Mouse (Mus musculus): Measurements from ENCODE around the gene Ngef.

The Ngef gene

DNA sequence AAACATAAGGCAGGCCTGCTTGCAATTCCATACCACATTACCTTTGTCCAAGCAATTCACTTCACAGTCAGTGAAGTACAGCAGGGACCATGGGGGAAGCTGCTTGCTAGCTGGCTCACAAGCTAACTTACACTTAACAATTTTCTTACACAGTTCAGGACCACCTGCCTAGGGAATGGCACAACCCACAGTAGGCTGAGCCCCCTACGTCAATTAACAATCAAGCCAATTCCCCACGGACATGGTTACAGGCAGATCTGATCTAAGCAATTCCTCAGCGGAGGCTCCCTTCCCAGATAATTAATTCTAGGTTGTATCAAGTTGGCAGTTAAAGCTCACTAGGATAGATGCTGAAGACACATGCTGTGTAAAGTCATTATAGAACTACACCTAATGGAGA lies 10.7 kb downstream of the Ngef start:
- no peak for DNase-seq

DNA sequence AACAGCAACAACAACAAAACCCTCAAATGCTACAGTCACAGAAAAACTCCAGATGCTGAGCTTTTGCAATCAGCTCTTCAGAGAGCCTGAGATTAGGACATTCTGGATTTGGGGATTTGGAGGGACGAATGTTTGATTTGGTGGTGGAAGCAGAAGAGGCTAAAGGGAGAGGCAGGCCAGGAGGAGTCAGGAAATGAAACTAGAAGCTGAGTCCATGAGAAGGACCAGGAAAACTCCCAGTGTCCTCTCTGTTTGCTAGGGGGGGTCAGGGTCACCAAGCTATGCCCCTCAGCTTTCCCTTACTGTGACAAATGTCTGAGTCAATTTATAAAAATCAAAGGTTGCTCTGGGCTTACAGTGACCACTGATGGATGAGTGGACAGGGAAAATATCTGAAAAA lies 20.1 kb downstream of the Ngef start:
- DNase-seq, result no peak

DNA sequence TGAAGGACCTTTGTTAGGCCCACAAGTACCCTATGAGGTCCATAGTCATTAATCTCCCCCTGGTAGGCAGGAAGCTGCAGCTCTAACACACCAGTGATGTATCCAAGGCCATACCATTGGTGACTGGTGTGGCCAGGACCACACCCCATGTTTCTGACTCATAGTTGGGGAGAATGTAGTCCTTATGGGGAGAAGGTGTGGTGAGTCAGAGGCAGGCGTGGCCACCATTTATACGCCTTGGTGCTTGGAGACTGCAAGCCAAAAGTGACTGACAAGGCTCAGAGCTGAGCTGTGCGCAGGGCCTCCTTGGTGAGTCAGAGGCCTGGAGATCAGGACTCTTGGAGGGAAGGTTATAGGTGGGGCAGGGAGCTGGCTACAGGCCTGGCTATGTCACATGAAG lies 22.7 kb downstream of the Ngef start:
- DNase-seq, result no peak

DNA sequence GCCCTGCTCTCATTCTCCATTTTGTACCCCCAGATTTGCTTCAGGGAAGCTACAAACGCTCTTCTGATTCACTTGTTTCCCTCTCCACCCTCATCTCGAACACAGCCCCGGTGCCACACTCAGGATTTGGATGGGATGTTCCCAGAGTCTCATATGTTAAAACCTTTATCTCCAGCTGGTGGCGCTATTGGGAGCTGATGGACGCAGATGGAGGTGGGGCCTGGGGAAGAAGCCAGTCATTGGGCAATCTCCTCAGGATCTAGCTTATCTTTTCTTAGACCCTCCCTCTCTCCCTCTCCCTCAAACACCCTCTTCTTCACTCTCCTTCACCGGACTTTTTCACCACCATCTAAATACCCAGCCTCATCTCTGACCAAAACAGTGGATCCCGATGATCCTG lies 32.1 kb downstream of the Ngef start:
- DNase-seq, result peak; percentile 59 to 65

DNA sequence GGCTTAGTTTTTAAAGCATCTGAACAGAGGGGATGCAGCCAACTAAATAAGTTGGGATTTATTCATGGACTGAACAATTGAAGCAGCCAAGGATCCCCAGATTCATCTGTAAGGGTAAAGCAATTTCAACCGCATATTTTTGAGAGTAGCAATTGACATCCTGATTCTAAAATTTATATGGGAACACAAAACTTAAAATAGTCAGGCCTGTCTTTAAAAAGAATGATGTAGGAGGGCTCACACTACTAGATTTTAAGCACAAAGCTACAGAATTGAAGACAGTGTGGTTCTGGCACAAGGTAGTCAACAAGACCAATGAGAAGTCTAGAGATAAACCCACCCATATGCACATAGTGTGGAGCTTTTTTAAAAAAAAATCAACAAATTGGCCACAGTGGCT lies 36.7 kb downstream of the Ngef start:
- no peak for DNase-seq

DNA sequence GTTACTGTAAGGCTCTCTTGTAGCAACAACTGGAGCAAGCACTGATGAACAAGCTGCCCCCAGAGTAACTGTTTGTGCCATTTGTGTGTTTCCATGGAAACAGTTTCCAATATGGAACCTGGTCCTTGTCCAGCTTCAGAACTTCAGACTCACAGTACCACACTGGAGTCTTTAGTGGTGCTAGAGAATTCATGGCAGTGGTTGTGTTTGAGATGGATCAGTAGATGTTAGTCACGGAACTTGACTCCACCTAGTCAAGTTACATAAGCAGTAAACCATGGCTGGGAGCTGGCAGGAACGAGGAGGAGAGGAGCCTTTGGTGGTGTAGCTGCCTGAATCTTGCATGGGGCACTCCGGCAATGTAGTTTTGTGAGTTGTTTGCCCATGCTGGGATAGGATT lies 39.6 kb downstream of the Ngef start:
- no peak for DNase-seq

DNA sequence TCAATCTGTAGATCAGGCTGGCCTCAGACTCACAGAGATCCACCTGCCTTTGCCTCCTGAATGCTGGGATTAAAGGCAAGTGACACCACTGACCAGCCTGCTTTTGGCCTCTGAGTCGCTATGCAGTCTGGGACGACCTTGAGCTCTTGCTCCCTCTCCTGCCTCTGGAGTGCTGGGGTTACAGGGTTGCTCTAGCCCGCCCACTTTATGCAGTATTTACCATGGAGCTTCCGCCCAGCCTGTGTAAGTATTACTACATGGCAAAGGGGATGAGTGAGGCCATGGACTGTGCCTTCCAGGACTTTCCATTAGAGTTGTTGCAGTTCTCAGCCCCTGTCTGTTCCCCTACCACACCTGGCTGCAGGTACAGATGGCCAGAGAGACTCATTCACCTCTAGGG lies 41.3 kb downstream of the Ngef start:
- no peak for DNase-seq

DNA sequence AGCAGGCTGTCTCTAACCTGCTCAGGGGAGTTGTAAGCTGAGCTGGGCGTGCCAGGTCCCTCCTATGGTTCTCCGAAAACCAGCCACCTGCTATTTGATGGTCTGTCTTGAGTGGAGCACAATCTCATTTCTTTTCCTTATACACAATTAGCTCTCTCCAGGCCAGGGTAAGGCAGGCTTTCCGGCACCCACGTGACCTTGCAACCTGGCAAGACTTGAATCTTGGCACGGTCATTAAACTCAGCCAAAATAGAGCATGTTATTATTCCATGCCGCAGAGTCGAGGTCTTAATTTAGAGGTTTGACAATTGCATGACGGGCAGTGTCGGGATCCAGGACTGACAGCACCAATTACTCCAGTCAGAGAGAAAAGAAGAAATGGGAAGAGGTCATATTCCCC lies 46.5 kb downstream of the Ngef start:
- DNase-seq, result peak; percentile 41 to 53

DNA sequence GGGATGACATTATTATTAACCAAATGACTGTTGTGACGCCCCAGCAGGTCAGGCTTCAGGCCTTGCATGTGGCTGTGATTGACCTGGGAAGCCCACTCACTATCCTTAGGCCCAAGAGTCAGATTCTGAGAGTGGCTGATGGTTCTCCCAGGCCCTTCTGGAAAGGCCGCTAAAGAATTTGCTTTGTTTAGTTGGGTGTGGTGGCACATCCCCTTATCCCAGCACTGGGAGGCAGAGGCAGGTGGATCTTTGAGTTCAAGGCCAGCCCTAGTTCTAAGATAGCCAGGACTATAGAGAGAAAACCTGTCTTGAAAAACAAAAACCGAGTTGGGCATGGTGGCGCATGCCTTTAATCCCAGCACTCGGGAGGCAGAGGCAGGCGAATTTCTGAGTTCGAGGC lies 48.6 kb downstream of the Ngef start:
- DNase-seq, result no peak

DNA sequence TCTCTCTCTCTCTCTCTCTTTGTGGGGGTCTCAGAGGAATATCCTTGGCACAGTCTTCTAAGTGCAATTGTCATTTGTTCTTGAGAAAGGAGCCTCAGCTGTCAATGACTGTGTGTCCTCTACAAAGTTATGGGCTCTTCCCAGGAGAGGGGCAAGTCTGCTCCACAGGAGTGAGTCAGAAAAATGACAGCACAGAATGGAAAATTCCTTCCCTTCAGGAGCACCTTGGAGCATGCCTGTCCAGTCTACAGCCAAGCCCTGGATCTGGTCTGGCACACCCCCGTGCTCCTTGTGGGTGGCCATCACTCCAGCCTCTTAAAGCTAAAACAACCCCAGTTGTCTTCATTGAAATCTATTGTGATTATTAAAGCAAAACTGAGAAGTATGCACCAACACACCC lies 52.1 kb downstream of the Ngef start:
- peak in 1 of 2 experiments; percentile 21 for DNase-seq

DNA sequence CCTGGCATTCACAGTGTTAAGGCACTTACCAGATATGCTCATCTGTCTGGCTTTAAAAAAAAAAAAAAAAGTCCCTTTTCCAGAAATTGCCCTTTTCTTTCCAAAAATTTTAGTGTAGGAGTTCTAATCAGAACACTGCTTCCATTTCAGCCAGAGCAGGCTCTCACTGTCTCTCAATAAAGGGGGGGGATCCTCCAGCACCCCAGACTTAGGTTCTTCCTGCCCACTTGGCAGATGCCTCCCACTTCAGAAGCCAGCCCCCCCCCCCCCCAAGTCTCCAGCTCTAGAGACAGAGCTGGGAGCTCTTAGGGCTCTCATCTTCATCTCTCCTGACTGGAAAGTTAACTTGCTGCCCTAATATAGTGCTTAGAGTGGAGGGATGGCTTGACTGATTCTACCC lies 53.2 kb downstream of the Ngef start:
- DNase-seq, result no peak

DNA sequence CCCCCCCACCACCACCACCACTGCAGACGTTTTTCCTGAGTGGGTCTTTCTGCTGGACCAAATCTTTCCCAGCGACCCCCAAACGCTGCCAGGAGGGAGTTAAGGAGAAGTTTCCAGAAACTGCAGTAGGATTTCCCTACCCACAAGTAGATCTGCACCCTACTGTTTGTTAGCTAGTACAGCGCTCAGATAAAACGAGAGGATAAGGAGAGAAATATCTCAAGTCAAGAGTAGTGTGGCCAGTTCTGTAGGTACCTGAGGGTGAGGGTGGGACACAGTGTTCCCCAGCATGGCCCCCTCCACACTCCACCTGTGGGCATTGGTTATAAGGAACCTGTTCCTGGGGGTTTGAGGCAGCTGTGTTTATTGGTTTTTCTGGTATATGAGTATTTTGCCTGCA lies 62.8 kb downstream of the Ngef start:
- DNase-seq, result no peak

DNA sequence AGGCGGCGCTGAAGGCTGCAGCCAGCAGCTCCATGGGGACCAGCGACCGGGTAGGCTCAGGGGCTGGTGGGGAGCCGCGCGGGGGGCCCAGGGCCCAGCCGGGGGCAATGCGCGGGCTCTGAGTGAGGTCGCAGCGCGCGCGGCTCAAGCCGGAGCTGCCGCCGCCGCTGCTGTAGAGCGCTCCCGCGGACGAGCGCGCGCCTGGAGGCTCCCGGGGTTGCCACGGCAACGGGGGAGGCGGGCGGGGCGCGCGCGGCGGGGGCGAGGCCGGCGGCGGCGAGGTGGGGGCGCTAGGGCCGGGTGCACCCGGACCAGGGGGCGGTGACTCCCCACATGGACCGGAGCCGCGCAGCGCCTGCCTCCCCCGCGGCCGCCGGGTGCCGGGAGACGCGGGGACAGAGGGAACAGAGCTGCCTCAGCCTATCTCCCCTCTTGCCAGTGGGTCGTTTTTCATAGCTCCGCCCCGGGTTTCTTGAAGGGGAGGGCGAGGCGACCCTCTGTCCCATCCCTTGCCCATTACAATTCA lies 63.4 kb downstream of the Ngef start:
- peak; percentile 56 to 75 for DNase-seq

DNA sequence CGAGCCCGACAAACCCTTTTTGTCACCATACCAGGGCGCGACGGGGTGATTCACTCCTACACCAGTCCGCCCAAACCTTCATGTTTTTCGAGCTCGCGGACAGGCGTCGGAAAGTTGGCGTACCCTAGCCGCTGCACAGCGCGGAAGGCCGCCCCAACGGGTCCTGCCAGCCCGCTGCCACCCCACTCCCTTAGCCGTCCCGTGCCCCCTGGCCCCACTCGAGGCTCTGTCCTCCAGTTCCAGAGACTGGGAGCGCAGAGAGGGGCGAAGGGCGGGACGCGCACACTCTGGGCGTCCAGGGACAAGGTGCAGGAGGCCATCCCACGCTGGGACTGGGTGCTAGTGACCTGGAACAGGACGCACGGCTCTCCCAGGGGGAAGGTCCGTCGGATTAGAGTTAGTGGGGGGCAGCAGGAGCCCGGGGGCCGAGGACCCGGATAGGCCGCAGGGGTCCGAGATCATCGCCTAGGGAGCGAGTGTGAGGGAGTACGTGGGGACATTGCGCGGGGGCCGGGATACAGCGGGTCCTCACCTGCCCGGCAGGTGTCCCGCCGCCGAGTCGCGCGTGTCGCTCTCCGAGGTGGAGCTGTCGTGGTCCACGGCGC lies 64.0 kb downstream of the Ngef start, which contains the start of gene Neu2:
Gene Neu2 (plus strand): TSS at position 329 of the 605 bp plus-strand sequence.
- DNase-seq, result peak; percentile 58 to 70

DNA sequence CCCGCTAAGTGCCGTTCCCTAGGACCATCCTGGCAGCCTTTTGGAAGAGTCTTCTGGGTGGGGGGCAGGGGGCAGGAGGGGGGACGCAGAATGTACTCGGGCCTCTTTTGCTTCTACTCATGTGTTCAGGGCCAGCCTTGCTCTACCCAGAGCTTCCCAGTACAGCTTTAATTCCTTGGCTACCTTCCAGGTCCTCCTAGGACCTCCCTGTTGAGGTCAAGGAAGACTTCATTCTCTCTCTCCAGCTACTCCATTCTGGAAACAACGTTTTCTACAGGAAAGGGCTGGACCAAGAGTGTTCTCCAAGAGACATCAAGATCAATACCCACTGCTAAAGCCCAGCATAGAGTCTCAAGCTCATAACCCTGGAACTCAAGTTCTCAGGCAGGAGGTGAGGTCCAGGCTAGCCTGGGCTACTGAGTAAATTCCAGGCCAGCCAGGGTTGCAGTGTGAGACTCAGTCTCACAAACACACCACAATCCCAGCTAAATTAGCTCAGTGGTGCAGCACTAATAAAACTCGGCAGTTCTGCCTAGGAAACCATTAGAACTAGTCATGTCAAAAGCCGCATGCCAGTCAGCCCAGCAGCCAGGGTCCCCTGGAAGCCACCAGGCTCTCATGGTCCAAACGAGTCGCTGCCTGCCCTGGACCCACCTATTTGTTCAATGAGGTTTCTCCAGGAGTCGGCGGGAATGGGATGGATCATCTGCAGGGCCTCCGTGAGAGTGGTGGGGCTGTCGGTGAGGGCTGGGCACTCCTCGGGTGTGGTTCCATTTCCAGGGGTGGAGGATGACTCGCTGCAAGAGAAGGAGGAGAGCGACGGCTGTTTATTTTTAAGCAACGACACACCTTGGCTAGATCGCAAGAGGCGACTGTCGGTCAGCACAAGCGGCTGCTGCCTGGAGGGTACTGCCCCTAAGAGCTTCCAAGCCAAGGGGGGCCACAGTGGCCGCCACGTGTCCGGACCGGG lies 64.8 kb downstream of the Ngef start:
- peak; percentile 7 to 28 for DNase-seq

DNA sequence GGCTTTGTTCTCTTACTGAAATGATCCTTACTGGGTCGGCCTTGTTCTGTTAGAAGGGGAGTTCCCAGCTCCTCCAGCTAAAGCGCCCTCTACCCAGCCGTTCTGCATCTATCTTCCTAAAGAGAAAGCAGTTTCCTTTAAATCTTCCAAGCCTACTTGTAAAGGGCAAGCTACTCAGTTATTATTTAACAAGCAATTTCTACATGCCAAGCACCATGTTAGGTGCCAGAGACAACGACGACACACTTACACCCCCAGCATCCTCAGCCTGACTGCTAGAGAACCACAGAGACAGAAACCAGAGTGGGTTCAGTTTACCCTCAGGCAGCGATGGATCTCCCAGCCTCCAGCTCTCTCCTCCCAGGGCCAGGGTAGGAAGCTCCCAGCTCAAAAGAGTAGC lies 65.8 kb downstream of the Ngef start:
- DNase-seq, result peak; percentile 23 to 44

DNA sequence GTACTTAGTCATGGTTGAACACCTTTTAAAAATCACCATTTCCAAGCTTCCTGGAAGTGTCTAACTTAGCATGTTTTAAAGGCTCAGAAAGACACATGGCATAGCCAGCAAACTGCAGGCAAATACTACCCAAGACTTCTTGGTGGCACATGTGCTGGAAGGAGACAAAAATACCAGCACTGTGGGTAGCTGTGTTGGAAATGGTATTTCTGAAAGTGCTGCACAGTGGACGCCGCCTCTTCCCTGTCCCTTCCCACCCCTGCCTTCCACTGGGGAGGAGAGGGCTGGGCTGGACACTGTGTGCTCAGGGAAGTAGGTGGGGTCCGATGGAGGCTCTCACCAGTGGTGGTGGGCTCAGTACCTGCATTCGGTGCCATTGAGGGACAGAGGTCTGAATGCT lies 68.1 kb downstream of the Ngef start:
- no peak for DNase-seq

DNA sequence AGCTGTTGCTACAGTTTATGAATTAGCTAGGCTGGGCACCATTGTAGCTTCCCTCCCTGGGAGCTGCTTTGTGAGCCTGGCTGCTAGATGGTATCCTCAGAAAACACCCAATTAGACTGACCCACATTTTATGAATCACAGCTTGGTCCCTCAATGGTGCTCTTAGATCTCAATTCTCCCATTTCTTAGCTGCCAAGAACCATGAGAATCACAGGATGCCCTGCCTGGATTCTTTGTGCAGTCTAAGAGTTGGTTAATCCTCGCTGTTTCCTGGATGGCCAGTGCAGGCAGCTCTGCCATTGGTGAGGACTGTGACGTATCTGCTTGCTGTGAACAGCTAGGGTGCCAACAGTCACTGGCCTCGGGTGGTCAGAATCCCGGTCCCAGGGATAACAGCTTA lies 80.1 kb downstream of the Ngef start:
- DNase-seq, result no peak

DNA sequence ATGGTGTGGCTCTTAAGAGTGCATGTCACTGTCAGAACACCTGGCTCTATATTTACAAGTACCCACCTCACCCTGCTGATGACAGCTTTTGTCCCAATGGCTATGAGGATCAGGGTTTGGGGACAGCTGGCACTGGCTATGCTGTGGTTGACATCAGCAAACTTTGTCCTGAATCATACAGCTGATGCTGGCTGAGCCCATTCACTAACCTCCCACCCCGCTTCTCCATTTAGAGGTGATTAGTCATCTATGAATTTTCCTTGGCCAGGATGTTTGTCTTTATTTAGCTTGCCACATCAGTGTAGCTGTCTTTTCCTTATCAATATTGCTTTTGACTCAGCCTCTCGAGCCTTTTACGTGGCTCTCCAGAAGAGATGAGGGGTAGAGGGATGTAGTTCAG lies 81.4 kb downstream of the Ngef start:
- no peak for DNase-seq

DNA sequence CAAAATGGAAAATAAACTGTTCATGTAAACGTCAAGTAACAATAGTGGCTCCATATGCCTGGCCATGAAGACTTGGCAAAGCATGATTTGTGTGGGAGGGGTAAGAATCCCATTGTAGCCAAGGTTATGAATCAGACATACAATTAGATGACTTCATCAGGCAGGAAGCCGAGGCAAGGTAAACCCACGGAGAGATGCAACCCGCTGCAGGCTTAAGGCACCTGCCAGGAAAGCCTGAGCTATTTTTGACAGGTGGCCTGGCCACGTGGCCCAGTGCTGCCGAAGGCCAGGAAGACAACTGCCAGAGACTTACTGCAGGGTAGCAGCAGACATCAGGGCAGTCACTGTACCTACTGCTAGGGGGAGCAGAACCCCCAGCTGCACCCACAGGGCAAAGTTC lies 87.3 kb downstream of the Ngef start:
- DNase-seq, result no peak

DNA sequence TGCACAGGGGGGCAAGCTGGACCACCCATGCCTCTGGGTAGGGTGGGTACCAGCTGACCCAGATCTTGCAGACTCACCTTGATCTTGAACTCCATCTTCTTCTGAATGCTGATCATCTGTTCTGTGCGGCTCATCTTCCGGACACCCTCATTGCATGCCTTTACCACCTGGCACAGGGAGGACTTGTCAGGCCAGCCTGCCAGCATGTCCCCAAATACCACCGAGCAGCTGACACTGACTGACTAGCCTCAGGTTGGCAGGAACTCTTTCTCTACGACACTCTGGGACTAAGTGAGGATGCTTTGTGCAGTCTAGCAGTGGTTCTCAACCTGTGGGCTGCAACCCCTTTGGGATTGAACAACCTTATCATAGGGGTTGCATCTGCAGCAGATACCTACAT lies 91.1 kb downstream of the Ngef start:
- no peak for DNase-seq

DNA sequence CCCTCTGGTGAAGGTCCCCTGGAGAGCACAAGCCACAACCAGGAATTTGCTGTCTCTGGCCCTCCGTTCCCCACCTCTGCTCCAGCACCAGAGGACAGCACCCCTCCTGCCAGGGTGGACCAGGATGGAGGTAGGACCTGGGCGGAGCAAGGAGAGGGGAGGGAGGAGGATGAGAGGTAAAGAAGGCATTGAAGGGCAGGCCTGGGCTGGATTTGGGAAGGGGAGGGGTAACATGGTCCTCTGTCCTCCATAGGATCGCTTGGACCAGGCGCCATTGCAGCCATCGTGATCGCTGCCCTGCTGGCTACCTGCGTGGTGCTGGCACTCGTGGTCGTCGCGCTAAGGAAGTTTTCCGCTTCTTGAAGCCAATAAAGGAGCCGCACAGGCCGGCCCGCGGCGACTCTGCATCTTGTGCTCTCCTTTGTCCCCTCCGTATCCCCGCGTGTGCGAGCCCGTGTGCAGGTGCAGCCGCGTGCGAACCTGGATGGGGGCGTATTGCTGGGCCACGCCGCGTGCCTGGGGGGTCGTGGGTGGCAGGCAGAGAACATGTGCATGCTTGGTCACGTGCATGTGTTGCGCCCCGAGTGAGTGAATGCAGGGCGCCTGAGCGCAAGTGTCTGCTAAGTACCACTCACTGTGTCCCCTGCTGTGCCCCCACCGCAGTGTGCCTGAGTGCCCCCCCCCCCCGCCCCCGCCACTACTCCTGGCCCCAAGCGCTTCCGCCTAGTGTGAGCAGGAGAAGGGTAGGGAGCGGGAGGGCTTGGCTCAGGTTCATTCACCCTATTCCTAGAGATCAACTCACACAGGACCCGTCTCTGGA lies 98.4 kb downstream of the Ngef start:
- DNase-seq, result peak in 1 of 2 experiments; percentile 3

DNA sequence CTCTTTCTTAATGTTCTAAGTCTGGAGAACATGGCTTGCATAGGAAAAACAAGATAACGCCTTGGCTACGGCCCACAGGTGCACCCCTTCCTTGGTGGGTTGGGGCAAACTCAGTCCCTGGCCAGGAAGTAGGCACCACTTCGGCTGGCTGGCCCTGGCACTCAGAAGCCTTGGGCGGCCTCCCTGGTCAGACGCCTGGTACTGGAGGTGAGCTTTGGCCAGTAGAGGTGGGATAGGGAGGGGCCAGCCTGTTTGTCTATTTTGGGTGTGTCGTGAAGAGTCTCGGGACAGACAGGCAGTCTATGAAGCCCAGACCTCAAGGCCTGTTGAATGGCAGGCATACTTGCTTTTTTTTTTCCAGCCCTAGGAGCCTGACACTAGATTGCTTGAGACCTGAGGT lies 101.1 kb downstream of the Ngef start:
- DNase-seq, result peak; percentile 79 to 83

All from kidney, postnatal 36 days (tissue).